Mouse (Mus musculus): ENCODE results near the gene Glis3.

- TF ChIP-seq EP300 (IDR thresholded peaks at IDR 0.05) (no peak), CTCF (IDR thresholded peaks at IDR 0.05) (no peak)
Observed at GRCm38 (mm10) chr19:28265776-28266175, 414.1 kb downstream of the Glis3 start.
